Mouse (Mus musculus): ENCODE measurements around the gene A230072I06Rik. TPM values are rescaled to one million over a fixed set of nuclear protein-coding genes. Genes with fewer than 3 reads are reported as not detected.

Gene A230072I06Rik
- total and polyA plus RNA-seq, 3 experiments, result not detected

DNA sequence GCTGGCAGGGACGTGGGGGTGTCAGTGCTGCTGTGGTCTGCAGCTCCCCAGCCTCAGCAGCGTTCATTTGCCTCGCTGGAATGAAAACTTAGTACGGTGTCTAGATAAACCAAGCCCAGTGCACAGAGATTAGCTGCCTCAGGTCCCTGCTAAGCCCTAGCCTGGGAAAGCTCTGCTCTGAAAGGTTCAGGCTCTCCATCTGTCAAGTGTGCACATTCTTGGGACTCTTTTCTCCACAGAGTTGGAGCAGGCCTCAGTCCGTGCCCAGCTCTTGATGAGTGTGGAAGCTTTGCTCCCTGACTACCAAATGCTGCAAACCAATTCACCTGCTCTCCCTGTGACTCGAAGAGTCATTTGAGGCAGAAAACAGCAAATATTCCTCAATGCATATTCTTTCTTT lies 43.5 kb downstream of the A230072I06Rik start:
- Histone ChIP-seq H3K4me1 (ENCODE audit: control insufficient read depth in 1 of 2, insufficient read depth in 2 of 2, low read length in 2 of 2) (no peaks in the 10 kb centered on the region), H3K27ac (ENCODE audit: control insufficient read depth, low read depth, low read length) (no peak overlapping the region), H3K9ac (ENCODE audit: control insufficient read depth, low read depth, low read length, poor library complexity, severe bottlenecking) (no peak overlapping the region), H3K4me3 (ENCODE audit: control insufficient read depth in 1 of 2, insufficient read depth in 1 of 2, low read depth in 2 of 2, low read length in 2 of 2) (no peak overlapping the region), H3K27me3 (ENCODE audit: control insufficient read depth in 1 of 2, insufficient read depth in 2 of 2, low read length in 2 of 2) (no peaks in the 10 kb centered on the region), H3K36me3 (ENCODE audit: control insufficient read depth in 1 of 2, insufficient read depth in 2 of 2, low read length in 2 of 2) (no peaks in the 10 kb centered on the region), H3K9me3 (replicated peaks; ENCODE audit: insufficient read depth, low read length) (no peaks in the 10 kb centered on the region), H3K79me2 (ENCODE audit: control insufficient read depth, insufficient read depth, low read length, poor library complexity) (no peaks in the 10 kb centered on the region)
- TF ChIP-seq MYB (IDR thresholded peaks at IDR 0.05; ENCODE audit: low read depth, low read length) (no peak), ETS1 (IDR thresholded peaks at IDR 0.05; ENCODE audit: low read depth, low read length) (no peak), BHLHE40 (IDR thresholded peaks at IDR 0.05; ENCODE audit: borderline replicate concordance, low read depth, low read length) (no peak), ZNF384 (IDR thresholded peaks at IDR 0.05; ENCODE audit: low read depth, low read length) (no peak), RAD21 (IDR thresholded peaks at IDR 0.05; ENCODE audit: low read depth, low read length) (no peak), TCF12 (IDR thresholded peaks at IDR 0.05; ENCODE audit: low read depth, low read length) (no peak)
- no peak for DNase-seq (ENCODE audit: low read depth, low spot score)

DNA sequence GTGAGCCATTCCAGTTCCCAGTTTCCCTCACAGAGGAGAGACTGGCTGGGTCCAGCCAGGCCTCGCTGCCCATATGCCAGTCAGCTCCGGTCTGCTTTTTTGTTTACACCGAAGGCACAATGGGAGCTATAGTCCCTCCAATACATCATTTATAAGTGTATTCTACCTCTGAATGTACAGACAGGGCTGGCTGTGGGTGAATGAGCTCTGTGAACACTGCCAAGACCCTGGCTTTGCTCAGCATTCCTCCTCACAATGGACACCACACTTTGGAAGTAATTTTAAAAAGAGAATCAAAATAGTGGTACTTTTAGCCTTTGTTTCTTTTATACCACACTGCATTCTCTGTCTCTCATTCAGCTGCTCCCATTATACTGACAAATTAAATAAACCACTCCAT lies 44.6 kb downstream of the A230072I06Rik start:
- Histone ChIP-seq H3K4me3 (ENCODE audit: control insufficient read depth in 1 of 2, insufficient read depth in 1 of 2, low read depth in 2 of 2, low read length in 2 of 2) (no peak overlapping the region), H3K27ac (ENCODE audit: control insufficient read depth, low read depth, low read length) (no peak overlapping the region), H3K27me3 (ENCODE audit: control insufficient read depth in 1 of 2, insufficient read depth in 2 of 2, low read length in 2 of 2) (no peaks in the 10 kb centered on the region), H3K9ac (ENCODE audit: control insufficient read depth, low read depth, low read length, poor library complexity, severe bottlenecking) (no peak overlapping the region), H3K36me3 (ENCODE audit: control insufficient read depth in 1 of 2, insufficient read depth in 2 of 2, low read length in 2 of 2) (no peaks in the 10 kb centered on the region), H3K9me3 (replicated peaks; ENCODE audit: insufficient read depth, low read length) (no peaks in the 10 kb centered on the region), H3K79me2 (ENCODE audit: control insufficient read depth, insufficient read depth, low read length, poor library complexity) (no peaks in the 10 kb centered on the region), H3K4me1 (ENCODE audit: control insufficient read depth in 1 of 2, insufficient read depth in 2 of 2, low read length in 2 of 2) (no peaks in the 10 kb centered on the region)
- DNase-seq (ENCODE audit: low read depth, low spot score), result no peak
- TF ChIP-seq MAFK (IDR thresholded peaks at IDR 0.05; ENCODE audit: borderline replicate concordance, low read depth, low read length) (no peak), JUND (IDR thresholded peaks at IDR 0.05; ENCODE audit: low read depth, low read length) (no peak), BHLHE40 (IDR thresholded peaks at IDR 0.05; ENCODE audit: borderline replicate concordance, low read depth, low read length) (no peak), ZC3H11A (IDR thresholded peaks at IDR 0.05; ENCODE audit: low read depth, low read length) (no peak), SMC3 (IDR thresholded peaks at IDR 0.05; ENCODE audit: low read depth, low read length) (no peak), MEF2A (IDR thresholded peaks at IDR 0.05; ENCODE audit: extremely low read depth, insufficient replicate concordance, low read depth, low read length, poor library complexity, severe bottlenecking) (no peak), MAZ (IDR thresholded peaks at IDR 0.05; ENCODE audit: low read depth, low read length) (no peak), ZKSCAN1 (IDR thresholded peaks at IDR 0.05; ENCODE audit: low read depth, low read length) (no peak), NRF1 (IDR thresholded peaks at IDR 0.05; ENCODE audit: insufficient read depth, low read depth, low read length, poor library complexity, severe bottlenecking) (no peak), E2F4 (IDR thresholded peaks at IDR 0.05; ENCODE audit: borderline replicate concordance, low read depth, low read length) (no peak), TBP (IDR thresholded peaks at IDR 0.05; ENCODE audit: low read depth, low read length) (no peak), UBTF (IDR thresholded peaks at IDR 0.05; ENCODE audit: borderline replicate concordance, insufficient read depth, low read depth, low read length) (no peak), USF1 (IDR thresholded peaks at IDR 0.05; ENCODE audit: low read depth, low read length) (no peak), MYC (IDR thresholded peaks at IDR 0.05; ENCODE audit: low read depth, low read length) (no peak), RAD21 (IDR thresholded peaks at IDR 0.05; ENCODE audit: low read depth, low read length) (no peak), CHD2 (IDR thresholded peaks at IDR 0.05; ENCODE audit: low read length) (no peak), TAL1 (IDR thresholded peaks at IDR 0.05; ENCODE audit: low read length) (no peak), EP300 (IDR thresholded peaks at IDR 0.05; ENCODE audit: low read depth in 1 of 2, low read length in 2 of 2) (no peak), SIN3A (IDR thresholded peaks at IDR 0.05; ENCODE audit: low read length) (no peak)
